Mouse (Mus musculus): ENCODE measurements around the gene Olfr270.

The Olfr270 gene

GRCm38 (mm10) chr4:52964247-52964646 lies at the start of gene Olfr270:
Olfr270 (plus strand) TSS chr4:52964547.
- in situ Hi-C loops (cut with MboI), result no loop called here

- in situ Hi-C loops (cut with MboI), result no loop called here
These were observed 47.6 kb upstream of the Olfr270 start for GRCm38 (mm10) chr4:52916659-52917310.

GRCm38 (mm10) chr4:52917311-52917688 lies 47.0 kb upstream of the Olfr270 start:
- in situ Hi-C loops (cut with MboI), result no loop called here

GRCm38 (mm10) chr4:52919078-52919477 lies 45.3 kb upstream of the Olfr270 start, which contains the start of gene Olfr272:
Olfr272 (minus strand) TSS chr4:52919178.
- in situ Hi-C loops (cut with MboI), result no loop called here

- in situ Hi-C loops (cut with MboI), result no loop called here
These were observed 33.9 kb upstream of the Olfr270 start for GRCm38 (mm10) chr4:52930480-52930879.

- in situ Hi-C loops (cut with MboI), result no loop called here
These were observed 17.7 kb upstream of the Olfr270 start for GRCm38 (mm10) chr4:52946665-52947064.

GRCm38 (mm10) chr4:52949005-52949404 lies 15.3 kb upstream of the Olfr270 start:
- in situ Hi-C loops (cut with MboI), result no loop called here

- in situ Hi-C loops (cut with MboI), result no loop called here
These were observed 5.7 kb upstream of the Olfr270 start for GRCm38 (mm10) chr4:52958693-52959092.

GRCm38 (mm10) chr4:52985216-52985615 lies 20.9 kb downstream of the Olfr270 start:
- in situ Hi-C loops (cut with MboI), result no loop called here

GRCm38 (mm10) chr4:52986266-52986665 lies 21.9 kb downstream of the Olfr270 start:
- in situ Hi-C loops (cut with MboI), result no loop called here

GRCm38 (mm10) chr4:52989248-52989647 lies 24.9 kb downstream of the Olfr270 start, which contains the start of gene Nipsnap3a:
Nipsnap3a (plus strand) TSS chr4:52989272.
- in situ Hi-C loops (cut with MboI), result no loop called here

GRCm38 (mm10) chr4:52999449-52999848 lies 35.1 kb downstream of the Olfr270 start:
- in situ Hi-C loops (cut with MboI), result no loop called here

- in situ Hi-C loops (cut with MboI), result loop anchor here (25.0 kb wide), 1 partner anchor 563 kb away; the partner anchor contains the start of gene Smc2
These were observed 35.8 kb downstream of the Olfr270 start for GRCm38 (mm10) chr4:53000154-53000553.

- in situ Hi-C loops (cut with MboI), result loop anchor here (25.0 kb wide), 1 partner anchor 572 kb away; the partner anchor contains the start of gene Smc2
These were observed 44.8 kb downstream of the Olfr270 start for GRCm38 (mm10) chr4:53009183-53009582.

- in situ Hi-C loops (cut with MboI), result loop anchor here (25.0 kb wide), 1 partner anchor 573 kb away; the partner anchor contains the start of gene Smc2
These were observed 45.5 kb downstream of the Olfr270 start for GRCm38 (mm10) chr4:53009871-53010270.

GRCm38 (mm10) chr4:53011732-53012361 lies 47.5 kb downstream of the Olfr270 start, which contains the start of gene Nipsnap3b:
Nipsnap3b (plus strand) TSS chr4:53011880.
- in situ Hi-C loops (cut with MboI), result loop anchor here (25.0 kb wide), 1 partner anchor 575 kb away; the partner anchor contains the start of gene Smc2

GRCm38 (mm10) chr4:53014421-53014820 lies 50.1 kb downstream of the Olfr270 start:
- in situ Hi-C loops (cut with MboI), result loop anchor here (25.0 kb wide), 1 partner anchor 577 kb away; the partner anchor contains the start of gene Smc2

- in situ Hi-C loops (cut with MboI), result loop anchor here (25.0 kb wide), 1 partner anchor 578 kb away; the partner anchor contains the start of gene Smc2
These were observed 50.7 kb downstream of the Olfr270 start for GRCm38 (mm10) chr4:53015024-53015423.

GRCm38 (mm10) chr4:53018392-53018791 lies 54.0 kb downstream of the Olfr270 start:
- in situ Hi-C loops (cut with MboI), result loop anchor here (25.0 kb wide), 1 partner anchor 581 kb away; the partner anchor contains the start of gene Smc2

All from mature B cell (primary cell).